Mouse (Mus musculus) lung, adult 2 months (tissue): ENCODE measurements around the gene Hoxb1.

Experiments
- CTCF ChIP-seq: fragments of 200-500 bp; IDR thresholded peaks from 2 replicates; pipeline ENCODE4 v1.5.1; 2011; ENCODE audit warnings: mild to moderate bottlenecking, low read length, control low read depth; ENCODE audit not compliant: insufficient read depth
- POLR2A ChIP-seq: fragments of 200-500 bp; IDR thresholded peaks from 2 replicates; pipeline ENCODE4 v1.6.1; 2011; ENCODE audit warnings: low read depth, mild to moderate bottlenecking, control low read depth, low read length, borderline replicate concordance; ENCODE audit errors: extremely low read depth

- TF ChIP-seq CTCF (no peak), POLR2A (no peak)
Observed at GRCm38 (mm10) chr11:96350341-96350624, 15.3 kb upstream of the Hoxb1 start, which contains the start of gene Hoxb2.
